Comparison of ENCODE assay signal across 27 mouse cellular contexts in genomic region chr5:148412504-148412903, GRCm38 (mm10).
"Had no signal": no experiment of that assay in that cellular context is flagged by ENCODE, and none has a peak within 500 bp of the region (broad histone marks: within the 10 kb centered on the region; RNA-seq: fewer than 3 reads in every experiment).

No protein-coding gene starts in this region.

- H3K4me3 ChIP-seq: limb, embryonic 10.5 days; limb, embryonic 12.5 days; limb, embryonic 13.5 days; limb, embryonic 15.5 days; liver, embryonic 12.5 days; liver, embryonic 13.5 days; liver, embryonic 15.5 days; lung, embryonic 15.5 days; megakaryocyte, embryonic 14.5 days; midbrain, embryonic 10.5 days; midbrain, embryonic 12.5 days; midbrain, embryonic 13.5 days; midbrain, embryonic 15.5 days; myocyte had no signal

- H3K27ac ChIP-seq: limb, embryonic 10.5 days; limb, embryonic 12.5 days; limb, embryonic 13.5 days; limb, embryonic 15.5 days; liver, embryonic 12.5 days; liver, embryonic 13.5 days; liver, embryonic 14.5 days; liver, embryonic 15.5 days; lung, embryonic 15.5 days; macrophage; midbrain, embryonic 10.5 days; midbrain, embryonic 12.5 days; midbrain, embryonic 13.5 days; midbrain, embryonic 15.5 days had no signal

- DNase-seq: left cerebral cortex, postnatal 4 days; liver; liver, embryonic 13.5 days; liver, postnatal 0 days; lung, adult 18-20 months; lung, adult 2 months; lung, embryonic 14.5 days; lung, postnatal 10 days; lung, postnatal 14 days; lung, postnatal 36 days; lung, postnatal 4 days; midbrain, embryonic 14.5 days had no signal

- H3K4me1 ChIP-seq: limb, embryonic 10.5 days; liver, embryonic 12.5 days; liver, embryonic 13.5 days; liver, embryonic 15.5 days; lung, embryonic 15.5 days; megakaryocyte, embryonic 14.5 days; midbrain, embryonic 10.5 days; midbrain, embryonic 12.5 days; midbrain, embryonic 13.5 days; midbrain, embryonic 15.5 days had no signal

- H3K36me3 ChIP-seq: limb, embryonic 10.5 days; limb, embryonic 12.5 days; limb, embryonic 13.5 days; limb, embryonic 15.5 days; liver, embryonic 12.5 days; liver, embryonic 13.5 days; liver, embryonic 15.5 days; lung, embryonic 15.5 days; midbrain, embryonic 10.5 days; midbrain, embryonic 12.5 days; midbrain, embryonic 13.5 days; midbrain, embryonic 15.5 days had no signal

- H3K27me3 ChIP-seq: limb, embryonic 15.5 days; liver, embryonic 15.5 days; lung, embryonic 15.5 days; midbrain, embryonic 12.5 days; midbrain, embryonic 13.5 days; midbrain, embryonic 15.5 days had no signal
